Mouse (Mus musculus) cortical plate, adult 2 months (tissue): ENCODE measurements around the gene Myt1.

Experiments
- CTCF ChIP-seq: fragments of 200-500 bp; IDR thresholded peaks from 2 replicates; pipeline ENCODE4 v1.5.1; 2011; ENCODE audit warnings: mild to moderate bottlenecking, control low read depth, low read length; ENCODE audit not compliant: insufficient read depth; ENCODE audit errors: extremely low read depth
- POLR2A ChIP-seq: fragments of 200-500 bp; IDR thresholded peaks from 2 replicates; pipeline ENCODE4 v1.6.1; 2011; ENCODE audit warnings: mild to moderate bottlenecking, low read length, control low read depth; ENCODE audit not compliant: insufficient read depth; ENCODE audit errors: extremely low read depth

- TF ChIP-seq CTCF, result no peak
- no peak for TF ChIP-seq POLR2A
These were observed 75.2 kb downstream of the Myt1 start for GRCm38 (mm10) chr2:181838293-181838680.
